Mouse (Mus musculus) layer of hippocampus, adult 8-10 months (tissue): ENCODE data around the gene Cryab. TPM values are rescaled to one million over a fixed set of nuclear protein-coding genes. Genes with fewer than 3 reads are reported as not detected.

ENCODE experiments used
- DNase-seq, 2 experiments: peaks; one replicate each; pipeline ENCODE4 v3.0.0; 2022; ENCODE audit warnings: low spot score in 2 of 2
- total RNA-seq, 4 experiments: library from RNA; stranded (reverse); gene quantifications; 2 replicates each; pipeline ENCODE4 v1.2.4; 2022

Gene Cryab
- total RNA-seq, 4 experiments from 2014 or later = 136 to 196 (median 167) TPM

DNA sequence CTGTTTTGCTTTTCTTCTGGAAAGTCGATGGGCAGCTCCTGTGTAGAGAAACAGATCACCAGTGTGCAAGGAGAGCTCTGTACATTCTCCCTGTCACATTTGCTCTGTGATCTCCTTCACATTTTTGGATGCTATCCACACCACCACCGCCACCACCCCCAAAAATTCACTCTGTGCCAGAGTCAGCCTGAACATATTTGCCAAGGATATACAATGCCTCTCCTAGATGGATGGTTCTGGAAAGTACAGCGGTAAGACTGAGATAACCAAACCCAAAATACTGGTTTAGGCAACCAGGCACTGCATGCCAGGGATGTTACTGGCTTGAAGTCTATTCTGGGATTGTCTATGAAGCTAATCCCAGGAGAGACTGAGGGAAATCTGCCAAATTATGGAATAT is 8.9 kb upstream of the Cryab start:
- no peak for DNase-seq

GRCm38 (mm10) chr9:50742744-50743143 is 8.4 kb upstream of the Cryab start:
- no peak for DNase-seq

DNA sequence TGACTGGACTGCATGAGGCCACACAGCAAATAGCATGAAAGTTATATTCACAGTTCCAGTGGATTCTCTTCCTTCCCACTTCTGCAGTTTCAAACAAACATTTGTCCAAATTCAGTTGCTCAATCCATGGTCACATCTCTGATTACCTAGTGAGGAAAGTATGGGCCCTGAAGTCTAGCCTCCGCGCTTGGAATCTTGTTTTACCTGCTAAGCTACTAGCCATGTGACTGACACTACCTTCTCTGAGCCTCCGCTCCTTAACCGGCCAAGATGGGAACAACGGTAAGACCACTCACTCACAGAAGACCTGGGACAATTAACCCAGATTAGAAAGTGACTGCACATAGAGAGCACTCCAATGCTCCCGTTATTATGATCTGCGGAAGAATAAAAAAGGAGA is 5.3 kb upstream of the Cryab start:
- no peak for DNase-seq

DNA sequence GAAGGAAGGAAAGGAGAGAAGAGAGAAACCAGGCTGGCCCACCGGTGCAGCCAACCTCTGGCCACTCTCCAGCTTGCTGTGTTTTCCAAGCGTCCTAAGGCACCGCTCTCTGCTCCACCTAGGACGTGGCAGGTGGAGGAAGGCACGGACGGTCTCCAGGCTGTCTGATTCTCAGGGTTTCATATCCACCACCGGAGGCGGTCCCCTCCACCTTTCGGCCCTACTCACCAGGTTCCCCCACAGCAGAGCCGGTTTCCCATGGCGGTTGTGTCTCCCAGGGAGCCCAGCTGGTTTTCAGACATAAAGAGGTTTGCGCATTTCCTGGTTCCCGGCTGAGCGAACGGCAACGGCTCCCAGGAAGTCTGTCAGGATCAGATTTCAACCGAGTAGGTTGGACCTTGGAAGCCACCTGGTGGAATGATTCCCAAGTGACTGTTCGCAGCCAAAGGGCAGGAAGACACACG is 4.9 kb upstream of the Cryab start, which contains the start of gene 2310030G06Rik:
2310030G06Rik (minus strand) TSS at position 323 of the 464 bp plus-strand sequence.
- DNase-seq = no peak

DNA sequence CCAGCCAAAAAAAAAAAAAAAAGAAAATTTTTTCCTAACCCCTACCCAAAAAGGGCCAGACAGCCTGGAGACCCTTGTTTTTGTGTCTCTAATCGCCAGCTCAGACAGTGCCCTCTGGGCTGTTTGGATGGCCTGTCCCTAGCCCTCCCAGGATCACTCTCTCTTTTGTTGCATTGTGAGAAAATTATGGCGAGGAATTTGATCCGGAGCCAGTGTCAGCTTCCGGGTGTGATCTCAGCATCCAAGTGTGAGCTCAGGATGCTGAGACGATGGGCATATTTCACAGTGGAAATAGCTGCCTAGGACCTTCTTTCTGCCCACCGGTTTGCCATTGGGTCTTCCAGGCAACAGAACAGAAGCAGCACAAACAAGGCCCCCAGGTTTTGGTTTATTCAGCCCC is 419 bp upstream of the Cryab start:
- no peak for DNase-seq

DNA sequence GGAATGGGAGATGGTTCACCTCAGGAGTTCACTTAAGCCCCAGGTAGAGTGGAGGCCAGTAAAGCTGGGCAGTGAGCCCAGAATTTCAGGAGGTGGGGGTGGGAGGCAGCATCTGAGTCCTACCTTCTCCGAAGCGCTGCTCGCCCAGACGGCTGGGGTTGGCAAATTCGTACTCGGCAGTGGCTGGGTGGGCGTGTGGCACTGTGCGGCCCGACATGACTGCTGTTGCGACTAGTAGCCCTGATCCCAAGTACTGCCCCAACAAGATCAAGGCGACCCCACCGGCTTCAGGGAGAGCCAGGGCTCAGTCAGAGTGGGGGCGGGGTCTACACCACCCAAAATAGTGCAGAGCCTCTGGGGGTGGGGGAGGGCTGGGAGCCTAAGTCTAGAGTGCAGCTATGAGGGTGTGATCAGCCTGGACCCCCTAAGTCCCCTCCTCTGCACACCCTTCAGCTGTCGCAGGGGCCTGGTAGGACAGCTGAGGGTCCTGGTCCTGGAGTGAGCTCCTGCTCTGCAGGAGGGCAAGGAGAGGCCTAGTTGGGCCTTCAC is 1.0 kb downstream of the Cryab start, which contains the start of gene Hspb2:
Hspb2 (minus strand) TSS at position 301 of the 549 bp plus-strand sequence.
- DNase-seq = no peak

- peak; percentile 76 to 77 for DNase-seq
These were observed 1.9 kb downstream of the Cryab start for GRCm38 (mm10) chr9:50752784-50753615.

- no peak for DNase-seq
These were observed 2.8 kb downstream of the Cryab start for GRCm38 (mm10) chr9:50753947-50754346.

- no peak for DNase-seq
These were observed 5.6 kb downstream of the Cryab start for GRCm38 (mm10) chr9:50756711-50757110.

DNA sequence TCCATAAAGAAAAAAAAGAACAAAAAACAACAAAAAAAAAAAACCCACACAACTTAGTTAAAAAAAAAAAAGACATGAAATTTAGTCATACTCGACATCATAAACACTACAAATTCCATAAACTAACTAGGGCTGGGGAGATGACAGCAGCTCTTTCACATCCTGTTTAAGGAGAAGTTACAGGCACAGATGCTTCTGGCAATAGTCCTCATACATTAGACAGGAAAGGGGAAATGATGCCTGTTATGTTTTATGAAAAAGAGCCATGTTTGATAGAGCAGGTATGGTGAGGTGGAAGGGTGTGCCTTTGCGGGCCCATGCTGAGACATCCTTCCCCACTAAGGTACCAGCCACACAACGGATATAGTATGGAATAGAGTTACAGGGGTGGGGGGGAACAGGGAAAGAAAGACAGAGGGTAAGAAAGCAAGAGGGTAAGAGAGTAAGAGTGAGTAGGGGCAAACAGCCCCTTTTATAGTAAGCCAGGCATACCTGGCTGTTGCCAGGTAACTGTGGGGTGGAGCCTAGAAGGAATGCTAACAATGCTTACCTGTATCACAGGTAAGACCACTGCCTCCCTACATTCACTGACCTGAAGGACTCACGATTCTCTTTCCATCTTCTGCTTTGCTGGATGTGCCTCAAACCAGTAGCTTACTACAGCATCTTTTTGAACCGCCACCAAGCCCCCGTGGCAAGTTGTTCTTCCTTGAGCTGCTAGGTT is 10.6 kb downstream of the Cryab start:
- DNase-seq = no peak

DNA sequence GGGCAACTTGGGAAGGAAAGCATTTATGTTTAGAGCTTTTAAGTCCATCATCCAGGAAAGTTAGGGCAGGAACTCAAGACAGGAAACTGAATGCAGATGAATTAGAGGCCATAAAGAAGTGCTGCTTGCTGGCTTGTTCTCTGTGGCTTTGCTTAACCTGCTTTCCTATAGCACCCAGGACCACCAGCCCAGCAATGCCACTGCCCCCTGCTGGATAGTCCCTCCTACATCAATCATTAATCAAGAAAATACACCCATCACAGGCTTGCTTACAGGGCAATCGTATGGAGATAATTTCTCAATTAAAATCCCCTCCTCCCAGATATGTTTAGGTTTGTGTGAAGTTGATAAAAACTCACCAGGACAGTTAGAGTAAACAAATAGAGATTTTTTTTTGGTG is 12.2 kb downstream of the Cryab start:
- DNase-seq = no peak

DNA sequence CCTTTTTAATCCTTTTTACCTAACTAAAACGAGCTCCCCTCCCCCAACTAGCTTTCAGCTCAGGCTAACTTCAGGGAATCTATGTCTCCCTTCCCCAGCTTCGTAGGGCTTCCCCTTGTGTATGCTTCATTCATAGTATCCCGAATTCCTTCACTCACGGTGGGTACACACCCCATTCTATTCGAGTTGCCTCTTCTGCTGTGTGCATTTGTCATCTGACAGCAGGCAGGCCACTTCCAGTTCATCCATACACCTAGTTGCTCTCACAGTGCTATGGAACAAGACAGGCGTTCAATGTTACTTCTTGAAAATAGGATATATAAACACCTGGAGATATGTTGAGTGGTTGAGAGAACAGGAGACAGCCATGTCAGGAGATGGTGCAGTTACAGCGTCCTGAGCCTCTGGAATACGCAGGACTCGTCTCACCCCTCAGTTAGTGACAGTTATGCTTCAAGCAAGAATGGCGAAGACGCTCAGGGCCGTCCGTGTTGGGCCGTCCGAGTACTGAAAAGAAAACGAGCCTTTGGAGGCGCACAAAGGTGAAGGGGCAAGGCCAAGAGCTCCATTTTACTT is 16.5 kb downstream of the Cryab start:
- no peak for DNase-seq

- DNase-seq = peak; percentile 98 to 99
These were observed 17.2 kb downstream of the Cryab start, which contains the start of gene Fdxacb1 for GRCm38 (mm10) chr9:50768107-50769002. Gene Fdxacb1 (plus strand): TSS chr9:50768236.

GRCm38 (mm10) chr9:50770011-50770410 is 18.9 kb downstream of the Cryab start:
- no peak for DNase-seq

DNA sequence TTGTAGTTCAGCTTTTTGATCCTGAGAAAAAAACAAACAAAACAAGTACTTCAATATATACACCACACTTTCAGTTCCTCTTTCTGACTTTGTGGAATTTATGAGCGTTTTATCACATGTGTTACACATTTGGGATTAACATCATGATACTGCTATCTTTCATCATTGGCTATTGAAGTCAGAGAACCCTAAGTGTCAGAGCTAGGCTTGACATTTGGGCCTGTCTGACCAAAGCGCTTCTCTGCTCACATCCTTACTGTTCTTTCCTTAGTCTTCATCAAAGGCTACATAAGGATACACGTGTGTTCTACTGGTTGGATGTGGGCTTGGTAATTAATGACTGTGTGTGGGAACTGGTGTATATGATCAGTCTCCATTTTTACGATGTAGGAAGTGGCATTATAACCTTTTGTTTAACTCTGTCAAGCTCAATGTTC is 22.9 kb downstream of the Cryab start:
- DNase-seq = no peak

DNA sequence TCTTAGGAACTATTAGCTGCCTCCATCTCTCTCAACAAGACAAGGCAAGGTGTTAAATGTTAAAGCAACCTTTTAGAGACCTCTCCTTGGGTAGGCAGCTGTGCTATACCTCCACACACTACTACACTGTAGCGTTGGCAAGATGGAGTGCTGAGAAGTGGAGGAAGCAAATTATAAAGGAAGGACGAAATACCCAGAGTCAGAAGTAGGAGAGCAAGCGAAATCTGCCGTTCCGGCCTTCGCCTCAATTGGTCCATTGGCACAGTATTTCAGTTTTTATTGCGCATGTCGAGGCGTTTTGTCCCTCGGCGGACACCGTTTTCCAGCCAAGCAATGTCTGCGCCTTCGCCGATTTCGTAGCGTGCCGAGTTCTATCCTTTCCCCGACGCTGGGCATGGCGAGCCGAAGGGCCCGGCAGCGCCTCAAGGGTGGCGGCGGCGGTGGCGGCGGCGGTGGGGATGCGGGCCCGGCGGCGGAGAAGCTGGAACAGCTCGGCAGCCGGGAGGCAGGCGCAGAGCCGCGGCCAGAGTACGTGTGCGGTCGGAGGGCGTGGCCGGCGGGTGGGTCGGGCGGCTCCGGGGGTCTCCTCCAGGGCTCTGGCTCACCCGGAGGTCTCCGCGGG is 24.0 kb downstream of the Cryab start, which contains the start of the genes Alg9 and 1110032A03Rik:
Alg9 (plus strand) TSS at position 29 of the 622 bp plus-strand sequence.
1110032A03Rik (minus strand) TSS at position 530 of the 622 bp plus-strand sequence.
- peak; percentile 78 to 89 for DNase-seq

DNA sequence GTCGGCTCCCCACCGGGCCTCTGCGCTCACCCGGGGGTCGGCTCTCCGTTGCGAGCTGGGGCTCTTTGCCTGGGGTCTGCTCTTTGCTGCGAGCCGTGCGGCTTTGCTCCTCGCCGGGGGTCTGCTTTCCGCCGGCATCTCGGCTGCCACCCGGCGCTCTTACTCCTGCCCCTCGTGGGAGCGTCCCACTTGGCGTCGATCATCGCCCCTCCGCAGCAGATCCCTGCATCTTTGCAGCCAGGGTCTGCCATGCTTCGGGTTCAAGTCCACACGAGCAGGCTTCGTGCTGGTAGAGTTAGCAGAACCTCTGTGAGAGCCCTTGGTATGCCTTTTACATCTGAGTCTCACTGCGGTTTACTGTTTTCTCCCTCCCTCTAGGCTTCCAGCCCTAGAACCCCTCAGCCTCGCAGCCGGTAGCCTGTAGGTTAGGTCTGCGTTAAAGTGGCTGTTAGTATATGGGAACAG is 24.6 kb downstream of the Cryab start:
- no peak for DNase-seq

DNA sequence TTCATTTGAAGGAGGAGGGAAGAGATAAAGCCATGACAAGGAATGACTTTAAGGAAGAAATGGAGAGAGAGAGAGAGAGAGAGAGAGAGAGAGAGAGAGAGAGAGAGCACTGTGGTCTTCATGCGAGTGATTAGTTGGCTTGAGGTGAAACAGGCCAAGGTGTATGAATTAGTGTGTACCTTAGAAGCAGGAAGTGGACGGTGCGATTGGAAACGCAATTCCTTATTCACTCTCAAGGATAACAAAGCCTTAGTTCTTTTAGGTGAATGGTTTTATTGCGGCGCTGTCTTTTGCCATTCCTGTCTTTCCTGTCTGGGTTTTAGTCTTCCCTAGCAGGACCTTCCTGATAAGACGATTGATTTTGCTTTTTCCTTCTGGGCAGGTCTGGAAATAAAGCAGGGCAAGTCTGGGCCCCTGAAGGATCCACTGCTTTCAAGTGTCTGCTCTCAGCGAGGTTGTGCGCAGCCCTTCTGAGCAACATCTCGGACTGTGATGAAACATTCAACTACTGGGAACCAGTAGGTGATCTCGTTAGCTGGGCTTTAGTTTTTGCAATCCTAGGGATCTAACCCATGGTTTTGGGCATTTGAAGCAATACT is 25.1 kb downstream of the Cryab start:
- DNase-seq = no peak

GRCm38 (mm10) chr9:50782155-50782554 is 31.0 kb downstream of the Cryab start:
- no peak for DNase-seq
